Mouse (Mus musculus): Measurements from ENCODE around the gene Eme1. TPM values are rescaled to one million over a fixed set of nuclear protein-coding genes. Genes with fewer than 3 reads are reported as not detected.
"Not testable (repeated sequence)": the region's sequence is repeated elsewhere in the genome, so short reads cannot be mapped to it uniquely, and the experiment has no call there.

The Eme1 gene
- total RNA-seq, 2 experiments from 2014 or later = not detected

DNA sequence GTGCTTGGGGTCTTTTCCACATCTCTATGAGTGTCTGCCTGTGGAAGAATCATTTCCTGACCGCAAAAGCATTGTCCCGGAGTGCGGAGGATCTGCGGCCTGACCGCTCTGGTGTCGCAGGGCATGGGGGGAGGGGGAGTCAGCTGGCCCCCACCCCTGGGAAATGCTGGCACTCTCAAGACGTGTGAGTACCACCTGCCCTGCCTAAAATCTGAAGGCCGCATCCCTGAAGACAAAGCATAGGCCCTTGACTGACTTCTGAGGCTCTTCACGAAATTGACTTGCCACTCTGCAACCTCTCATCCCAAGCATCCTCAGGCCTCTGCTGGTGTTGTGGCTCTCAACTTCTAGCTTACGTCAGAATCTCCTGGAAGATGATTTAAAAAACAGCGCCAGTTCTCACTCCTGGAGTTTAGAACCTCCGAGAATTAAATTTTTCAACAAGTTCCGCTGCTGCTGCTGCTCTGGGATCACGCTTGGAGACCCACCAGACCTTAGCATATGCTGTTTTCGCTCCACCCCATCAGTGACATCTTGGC lies 23.9 kb upstream of the Eme1 start:
- peak overlapping the region; percentile 96 for H3K4me3 ChIP-seq
- no peak for TF ChIP-seq CTCF (IDR thresholded peaks at IDR 0.05)
- intact Hi-C loops (cut with DNase I) = no loop called here
- peak overlapping the region; percentile 91 for H3K27ac ChIP-seq
- no peak for DNase-seq

DNA sequence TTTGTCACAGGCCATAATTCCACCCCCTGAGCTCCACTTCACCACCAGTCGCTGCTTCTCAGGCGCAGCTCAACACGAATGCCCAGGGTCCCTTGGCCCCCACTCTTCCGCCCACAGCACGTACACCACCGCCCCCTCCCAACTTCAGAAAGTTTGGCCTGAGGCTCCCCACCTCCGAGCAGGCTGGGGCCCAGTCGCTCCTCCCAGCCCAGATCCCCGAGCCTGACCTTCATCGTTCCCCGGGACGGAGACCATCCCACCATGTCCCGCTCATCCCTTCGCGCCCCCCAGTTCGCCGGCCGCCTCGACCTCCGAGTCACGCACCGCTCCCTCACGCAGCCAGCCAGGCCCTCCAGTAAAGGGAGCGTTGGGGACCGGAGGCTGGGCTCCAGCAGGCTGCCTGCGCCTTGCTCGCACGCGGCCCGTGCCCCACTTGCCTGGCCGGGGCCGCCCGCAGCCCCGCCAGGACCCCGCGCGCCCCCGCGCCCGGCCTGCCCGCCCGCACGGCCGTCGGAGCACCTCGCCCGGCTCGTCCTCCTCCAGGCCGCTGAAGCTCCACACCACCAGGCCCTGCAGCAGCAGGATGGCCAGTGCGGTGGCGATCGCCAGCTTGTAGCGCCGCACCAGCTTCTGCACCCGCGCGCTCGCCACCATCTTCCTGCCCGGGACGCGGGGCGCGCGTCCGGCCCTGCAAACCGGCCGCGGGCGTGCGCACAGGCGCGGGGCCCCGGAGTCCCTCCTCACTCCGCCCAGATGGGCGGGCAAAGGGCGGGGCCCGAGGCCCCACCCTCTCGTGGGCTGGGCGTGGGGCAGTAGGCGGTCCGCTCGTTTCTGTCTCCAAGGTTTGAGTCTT lies 23.2 kb upstream of the Eme1 start, which contains the start of gene Xylt2:
Gene Xylt2 (minus strand): TSS at position 762 of the 853 bp plus-strand sequence.
- peak within 1 kb of the TSS; percentile 91 for H3K27ac ChIP-seq
- intact Hi-C loops (cut with DNase I) = no loop called here
- H3K4me3 ChIP-seq = peak within 1 kb of the TSS; percentile 96
- DNase-seq = peak; percentile 95
- no peak for TF ChIP-seq CTCF (IDR thresholded peaks at IDR 0.05)

DNA sequence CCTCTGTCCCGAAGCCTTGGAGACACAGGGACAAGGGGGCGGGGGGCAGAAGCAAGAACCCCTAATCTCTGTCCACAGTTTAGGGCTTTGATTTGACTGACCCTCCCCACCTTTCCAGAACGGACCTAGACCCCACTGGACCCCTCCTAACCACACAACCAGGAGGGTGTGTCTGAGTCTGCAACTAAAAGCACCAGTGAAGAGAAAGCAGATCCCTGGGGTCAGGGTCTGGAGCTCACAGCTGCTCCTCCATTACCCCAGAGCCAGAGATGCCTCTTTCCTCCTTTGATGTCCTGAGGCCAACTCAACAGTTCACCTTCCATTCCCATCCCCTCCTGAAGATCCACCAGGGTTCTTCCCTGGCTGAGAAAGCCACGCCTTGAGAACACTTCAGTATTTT lies 22.5 kb upstream of the Eme1 start:
- no peak for TF ChIP-seq CTCF (IDR thresholded peaks at IDR 0.05)
- Histone ChIP-seq H3K27ac (peak overlapping the region; percentile 91), H3K4me3 (peak overlapping the region; percentile 96)
- intact Hi-C loops (cut with DNase I) = no loop called here
- DNase-seq = no peak

DNA sequence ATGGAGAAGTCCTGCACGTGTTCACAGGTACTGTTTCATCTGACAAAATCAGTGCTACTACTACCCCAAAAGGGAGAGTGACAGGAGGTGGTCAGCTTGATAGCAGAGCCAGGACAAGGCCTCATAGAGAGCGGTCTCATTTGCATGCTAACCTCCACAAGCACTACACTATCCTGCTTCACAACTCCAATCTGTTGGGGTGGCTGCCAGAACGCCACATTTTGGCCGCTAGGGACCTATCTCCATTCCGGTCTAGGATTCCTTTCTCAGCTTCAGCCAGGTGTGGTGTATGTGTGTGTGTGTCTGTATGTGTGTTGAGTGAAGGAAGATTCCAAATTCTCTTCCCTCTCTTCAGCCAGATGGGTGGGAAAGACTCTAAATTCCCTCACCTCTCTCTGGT lies 21.7 kb upstream of the Eme1 start:
- intact Hi-C loops (cut with DNase I) = no loop called here
- DNase-seq = no peak
- Histone ChIP-seq H3K27ac (no peak overlapping the region), H3K4me3 (no peak overlapping the region)
- TF ChIP-seq CTCF (IDR thresholded peaks at IDR 0.05) = no peak

GRCm38 (mm10) chr11:94674984-94675383 lies 21.2 kb upstream of the Eme1 start:
- intact Hi-C loops (cut with DNase I) = no loop called here
- Histone ChIP-seq H3K27ac (no peak overlapping the region), H3K4me3 (no peak overlapping the region)
- TF ChIP-seq CTCF (IDR thresholded peaks at IDR 0.05) = no peak
- DNase-seq = no peak

GRCm38 (mm10) chr11:94665281-94665680 lies 11.5 kb upstream of the Eme1 start:
- H3K27ac ChIP-seq = no peak overlapping the region
- DNase-seq = no peak
- H3K4me3 ChIP-seq = no peak overlapping the region
- intact Hi-C loops (cut with DNase I) = no loop called here
- TF ChIP-seq CTCF (IDR thresholded peaks at IDR 0.05) = no peak

GRCm38 (mm10) chr11:94661344-94661743 lies 7.6 kb upstream of the Eme1 start:
- DNase-seq = no peak
- no peak for TF ChIP-seq CTCF (IDR thresholded peaks at IDR 0.05)
- no peak overlapping the region; the same call in 1 of the 2 replicates for H3K27ac ChIP-seq
- intact Hi-C loops (cut with DNase I) = no loop called here
- H3K4me3 ChIP-seq = no peak overlapping the region

- intact Hi-C loops (cut with DNase I) = no loop called here
- no peak for TF ChIP-seq CTCF (IDR thresholded peaks at IDR 0.05)
- no peak overlapping the region for H3K27ac ChIP-seq
- DNase-seq = no peak
- H3K4me3 ChIP-seq = peak overlapping the region; percentile 93
Observed at GRCm38 (mm10) chr11:94652973-94653372, 791 bp downstream of the Eme1 start.

DNA sequence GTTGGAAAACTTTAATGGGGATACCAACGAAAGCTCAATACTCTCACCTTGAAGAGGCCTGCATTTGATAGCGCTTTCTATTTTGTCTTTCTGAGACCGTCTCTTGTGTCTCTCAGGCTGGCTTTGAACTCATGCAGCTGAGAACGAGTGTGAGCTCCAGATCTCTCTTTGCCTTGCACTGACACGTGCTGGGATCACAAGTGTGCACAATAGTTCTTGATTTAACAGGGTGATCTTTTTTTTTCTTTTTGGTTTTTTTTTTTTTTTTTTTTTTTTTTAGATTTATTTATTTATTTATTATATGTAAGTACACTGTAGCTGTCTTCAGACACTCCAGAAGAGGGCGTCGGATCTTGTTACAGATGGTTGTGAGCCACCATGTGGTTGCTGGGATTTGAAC lies 2.5 kb downstream of the Eme1 start:
- H3K4me3 ChIP-seq; H3K27ac ChIP-seq; DNase-seq; intact Hi-C loops (cut with DNase I): not testable (repeated sequence)

GRCm38 (mm10) chr11:94646457-94646856 lies 7.3 kb downstream of the Eme1 start:
- Histone ChIP-seq H3K4me3 (no peak overlapping the region), H3K27ac (no peak overlapping the region)
- intact Hi-C loops (cut with DNase I) = no loop called here
- no peak for TF ChIP-seq CTCF (IDR thresholded peaks at IDR 0.05)
- DNase-seq = no peak

DNA sequence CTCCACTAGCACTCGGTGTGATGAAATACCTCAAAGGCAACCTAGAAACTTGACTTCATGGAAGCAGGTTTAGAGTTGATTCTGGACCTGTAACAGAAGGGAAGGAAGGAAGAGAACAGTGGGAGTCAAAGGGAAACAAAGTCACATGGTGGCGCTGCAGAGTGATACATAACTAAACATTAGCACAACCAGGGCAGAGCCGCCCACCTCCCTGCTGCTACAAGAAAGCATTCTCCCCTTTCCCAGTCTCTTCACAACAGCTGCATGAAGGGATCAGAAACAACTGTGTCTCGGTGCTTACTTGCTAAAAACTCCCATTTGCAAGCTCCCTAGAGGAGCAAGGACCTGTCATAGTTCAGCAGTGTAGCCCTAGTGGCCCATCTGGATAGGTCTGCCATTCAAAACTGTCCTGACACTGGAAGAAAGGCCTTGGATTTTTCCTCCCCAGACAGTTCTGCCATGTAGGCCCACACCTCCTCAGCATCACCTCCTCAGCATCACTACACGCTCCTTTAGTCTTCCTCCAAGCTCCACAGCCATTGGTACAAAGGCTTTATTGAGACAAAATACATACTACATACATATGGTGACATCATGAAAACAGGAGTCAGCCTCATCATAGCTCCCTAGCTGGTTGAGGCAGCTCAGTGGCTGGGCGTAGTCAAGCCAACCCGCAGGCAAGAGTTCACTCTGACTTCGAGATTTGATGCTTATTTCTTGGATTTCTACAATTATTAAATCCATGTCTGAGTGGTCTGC lies 9.1 kb downstream of the Eme1 start:
- intact Hi-C loops (cut with DNase I) = no loop called here
- no peak overlapping the region for H3K4me3 ChIP-seq
- H3K27ac ChIP-seq = no peak overlapping the region
- no peak for TF ChIP-seq CTCF (IDR thresholded peaks at IDR 0.05)
- no peak for DNase-seq

GRCm38 (mm10) chr11:94634431-94634830 lies 19.3 kb downstream of the Eme1 start:
- intact Hi-C loops (cut with DNase I) = loop anchor here (10.0 kb wide), 1 partner anchor 80 kb away; no protein-coding TSS in a partner anchor
- H3K4me3 ChIP-seq = no peak overlapping the region
- no peak for DNase-seq
- TF ChIP-seq CTCF (IDR thresholded peaks at IDR 0.05) = no peak
- H3K27ac ChIP-seq = no peak overlapping the region

- no peak overlapping the region for H3K4me3 ChIP-seq
- no peak for DNase-seq
- TF ChIP-seq CTCF (IDR thresholded peaks at IDR 0.05) = no peak
- intact Hi-C loops (cut with DNase I) = loop anchor here (10.0 kb wide), 1 partner anchor 82 kb away; no protein-coding TSS in a partner anchor
- no peak overlapping the region for H3K27ac ChIP-seq
Observed at GRCm38 (mm10) chr11:94632988-94633387, 20.8 kb downstream of the Eme1 start.

Data from gastrocnemius, adult 2 months (tissue).